Mouse (Mus musculus) CH12.LX (cell line): ENCODE results near the gene Wdr13.

Source experiments
- BHLHE40 ChIP-seq: IDR thresholded peaks from 2 replicates; pipeline ENCODE4 v1.6.1; 2011; ENCODE audit warnings: mild to moderate bottlenecking, low read depth, low read length, improper control_type of control experiment
- E2F4 ChIP-seq: IDR thresholded peaks from 2 replicates; pipeline ENCODE4 v1.6.1; 2011; ENCODE audit warnings: low read depth, low read length, improper control_type of control experiment; ENCODE audit not compliant: insufficient replicate concordance
- MYC ChIP-seq: IDR thresholded peaks from 2 replicates; pipeline ENCODE4 v1.6.1; 2011; ENCODE audit warnings: low read depth, mild to moderate bottlenecking, improper control_type of control experiment, low read length

GRCm38 (mm10) chrX:8123821-8124470 is 8.7 kb downstream of the Wdr13 start:
- no peak for TF ChIP-seq BHLHE40
- TF ChIP-seq E2F4, result no peak
- TF ChIP-seq MYC, result no peak
